Mouse (Mus musculus) cerebellum, adult 2 months (tissue): ENCODE results near the gene Tmem206.

ENCODE experiments used
- CTCF ChIP-seq: fragments of 200-500 bp; IDR thresholded peaks from 2 replicates; pipeline ENCODE4 v1.5.1; 2011; ENCODE audit warnings: low read depth, mild to moderate bottlenecking, control low read depth, low read length, moderate library complexity, borderline replicate concordance; ENCODE audit not compliant: insufficient read depth
- POLR2A ChIP-seq: fragments of 200-500 bp; IDR thresholded peaks from 2 replicates; pipeline ENCODE4 v1.6.1; 2011; ENCODE audit warnings: low read length, control low read depth, borderline replicate concordance; ENCODE audit not compliant: insufficient read depth

GRCm38 (mm10) chr1:191359478-191359877 is 33.8 kb downstream of the Tmem206 start:
- TF ChIP-seq POLR2A, result no peak
- no peak for TF ChIP-seq CTCF
